Mouse (Mus musculus): ENCODE measurements at regions not wholly inside any gene's neighbourhood (a gene's known extent, or its start where the extent isn't known, plus 50 kb on each side); places are given as distances from the start of the nearest gene placed in this dataset.

DNA sequence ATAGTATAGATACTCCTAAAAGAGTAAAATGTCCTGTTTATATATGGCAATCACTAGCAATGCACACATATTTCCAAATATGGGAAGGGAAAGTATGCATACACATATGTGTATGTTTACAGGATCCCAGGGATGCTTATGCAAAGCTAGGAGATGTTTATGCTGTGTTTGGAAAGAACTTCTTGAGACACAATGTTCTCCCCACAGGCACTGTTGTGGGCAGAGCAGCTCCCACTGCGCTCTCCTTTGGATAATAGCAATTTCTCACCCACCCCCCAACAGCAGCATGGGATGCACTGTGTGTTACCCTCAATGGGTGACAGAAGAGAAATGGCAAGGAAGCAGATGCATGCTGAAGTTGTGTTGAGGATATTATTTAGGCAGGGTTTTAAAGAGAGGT is 491.7 kb upstream of the Pkn2 start:
- DNase-seq (no peak), ATAC-seq (ENCODE audit: low FRiP score, low TSS enrichment) (no peak)
- WGBS = 93% methylated on average over 1 of the region's 1 CpGs

DNA sequence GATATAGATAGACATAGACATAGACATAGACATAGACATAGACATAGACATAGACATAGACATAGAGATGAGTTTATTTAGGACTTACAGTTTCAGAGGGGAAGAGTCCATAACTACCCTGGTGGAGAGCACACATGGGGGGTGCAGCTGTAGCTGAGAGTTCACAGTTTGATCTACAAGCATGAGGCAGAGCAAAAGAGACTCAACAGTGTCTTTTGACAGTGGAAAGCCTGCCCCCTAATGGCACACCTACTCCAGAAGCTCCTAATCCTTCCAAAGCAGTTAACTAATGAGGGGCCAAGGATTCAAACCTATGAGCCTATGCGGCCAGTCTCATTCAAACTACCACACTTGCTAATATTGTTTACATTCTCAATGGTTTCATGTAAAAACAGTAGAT is 487.2 kb upstream of the Pkn2 start:
- 98% methylated on average over 1 of the region's 1 CpGs for WGBS
- no peak for DNase-seq

More for the DNA sequence above, 491.7 kb upstream of the Pkn2 start:
- no peaks in the 10 kb centered on the region for H3K4me1 ChIP-seq (ENCODE audit: control insufficient read depth, insufficient read depth, low read length)
- no peaks in the 10 kb centered on the region for H3K9me3 ChIP-seq (ENCODE audit: control insufficient read depth, low read length)
- H3K4me3 ChIP-seq (replicated peaks; ENCODE audit: low read depth, low read length) = no peak overlapping the region
- no peak overlapping the region for H3K4me2 ChIP-seq (ENCODE audit: low read length)
- H3K36me3 ChIP-seq (ENCODE audit: control insufficient read depth, insufficient read depth, low read length) = no peaks in the 10 kb centered on the region
- H3K9ac ChIP-seq (replicated peaks; ENCODE audit: low read length) = no peak overlapping the region
- H3K27me3 ChIP-seq (ENCODE audit: control insufficient read depth, insufficient read depth, low read length) = no peaks in the 10 kb centered on the region
- no peak overlapping the region for H3K27ac ChIP-seq (replicated peaks; ENCODE audit: low read depth, low read length)

DNA sequence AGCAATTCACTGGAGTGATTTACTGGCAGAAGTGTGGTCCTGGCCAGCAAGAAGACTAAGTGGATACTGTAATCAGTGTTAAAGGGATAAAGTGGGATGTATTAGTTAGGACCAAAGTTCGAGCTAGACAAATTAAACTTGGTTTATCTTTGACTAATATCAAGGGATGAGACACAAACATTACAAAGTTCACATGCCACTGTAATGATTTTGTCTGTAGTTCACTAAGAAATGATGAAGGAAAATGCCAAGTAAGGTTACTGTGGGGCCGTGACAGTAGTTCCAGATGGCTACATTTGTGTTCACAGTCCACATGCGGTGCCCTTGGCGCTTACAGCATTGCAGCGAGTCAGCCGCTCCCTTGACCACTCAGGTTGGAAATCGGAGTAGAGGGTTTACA is 458.2 kb upstream of the Pkn2 start:
- H3K4me2 ChIP-seq (ENCODE audit: low read length) = no peak overlapping the region
- H3K27me3 ChIP-seq (ENCODE audit: control insufficient read depth, insufficient read depth, low read length) = no peaks in the 10 kb centered on the region
- H3K4me1 ChIP-seq (ENCODE audit: control insufficient read depth, insufficient read depth, low read length) = no peaks in the 10 kb centered on the region
- no peak overlapping the region for H3K9ac ChIP-seq (replicated peaks; ENCODE audit: low read length)
- DNase-seq = no peak
- no peak overlapping the region for H3K27ac ChIP-seq (replicated peaks; ENCODE audit: low read depth, low read length)
- no peak overlapping the region for H3K4me3 ChIP-seq (replicated peaks; ENCODE audit: low read depth, low read length)
- H3K36me3 ChIP-seq (ENCODE audit: control insufficient read depth, insufficient read depth, low read length) = no peaks in the 10 kb centered on the region
- WGBS = 95% methylated on average over 7 of the region's 7 CpGs
- H3K9me3 ChIP-seq (ENCODE audit: control insufficient read depth, low read length) = no peaks in the 10 kb centered on the region
- no peak for ATAC-seq (ENCODE audit: low FRiP score, low TSS enrichment)

More for the DNA sequence above, 487.2 kb upstream of the Pkn2 start:
- H3K9me3 ChIP-seq (ENCODE audit: control insufficient read depth, low read length) = peaks cover 3% of the 10 kb centered on the region; the same call in 1 of the 2 replicates
- H3K4me1 ChIP-seq (ENCODE audit: control insufficient read depth, insufficient read depth, low read length) = no peaks in the 10 kb centered on the region
- no peak overlapping the region for H3K27ac ChIP-seq (replicated peaks; ENCODE audit: low read depth, low read length)
- H3K4me3 ChIP-seq (replicated peaks; ENCODE audit: low read depth, low read length) = no peak overlapping the region
- H3K4me2 ChIP-seq (ENCODE audit: low read length) = no peak overlapping the region
- no peaks in the 10 kb centered on the region for H3K27me3 ChIP-seq (ENCODE audit: control insufficient read depth, insufficient read depth, low read length)
- no peak for ATAC-seq (ENCODE audit: low FRiP score, low TSS enrichment)
- no peak overlapping the region for H3K9ac ChIP-seq (replicated peaks; ENCODE audit: low read length)
- H3K36me3 ChIP-seq (ENCODE audit: control insufficient read depth, insufficient read depth, low read length) = no peaks in the 10 kb centered on the region

DNA sequence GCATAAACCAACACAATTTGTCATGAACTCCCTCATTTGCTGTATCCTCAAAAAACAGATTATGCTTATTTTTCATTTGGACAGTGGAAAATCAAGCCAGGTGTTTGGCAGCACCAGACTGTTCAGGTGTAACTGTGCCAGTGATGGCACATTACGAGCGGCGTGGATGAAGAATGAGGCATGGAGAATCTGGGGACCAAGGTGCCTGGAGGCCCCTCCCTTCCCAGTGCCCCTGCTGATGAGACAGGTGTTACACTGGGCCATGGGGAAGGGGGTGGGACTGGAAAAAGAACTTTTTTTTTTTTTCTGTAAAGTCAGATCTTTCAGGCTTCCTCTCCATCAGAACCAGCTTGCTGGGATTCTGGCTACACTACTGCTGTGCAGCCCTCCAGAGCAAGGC is 451.5 kb upstream of the Pkn2 start:
- Histone ChIP-seq H3K27me3 (ENCODE audit: control insufficient read depth, insufficient read depth, low read length) (no peaks in the 10 kb centered on the region), H3K9ac (replicated peaks; ENCODE audit: low read length) (no peak overlapping the region), H3K27ac (replicated peaks; ENCODE audit: low read depth, low read length) (no peak overlapping the region), H3K4me2 (ENCODE audit: low read length) (no peak overlapping the region), H3K4me3 (replicated peaks; ENCODE audit: low read depth, low read length) (no peak overlapping the region), H3K36me3 (ENCODE audit: control insufficient read depth, insufficient read depth, low read length) (no peaks in the 10 kb centered on the region), H3K4me1 (ENCODE audit: control insufficient read depth, insufficient read depth, low read length) (no peaks in the 10 kb centered on the region), H3K9me3 (ENCODE audit: control insufficient read depth, low read length) (no peaks in the 10 kb centered on the region)
- DNase-seq (no peak), ATAC-seq (ENCODE audit: low FRiP score, low TSS enrichment) (no peak)
- 90% methylated on average over 3 of the region's 3 CpGs for WGBS

DNA sequence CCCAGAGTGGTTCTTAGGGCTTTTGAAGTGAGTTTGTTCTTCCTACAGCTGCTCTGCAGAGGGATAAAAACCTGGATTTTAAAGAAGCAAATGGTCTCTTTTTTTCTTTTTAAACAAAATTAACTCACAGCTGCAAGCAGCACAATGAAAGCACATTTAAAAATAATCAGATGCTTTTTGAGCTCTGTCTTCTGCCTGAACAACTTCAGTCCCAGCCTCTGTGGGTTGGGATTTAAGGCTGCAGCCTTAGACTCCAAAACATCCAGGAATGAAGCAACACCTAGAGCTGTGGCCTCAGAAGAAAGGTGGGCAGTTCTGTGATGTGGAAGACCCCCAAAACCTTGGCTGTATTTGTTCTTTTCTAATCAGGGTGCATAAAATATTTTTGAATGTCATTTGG is 446.7 kb upstream of the Pkn2 start:
- Histone ChIP-seq H3K27ac (replicated peaks; ENCODE audit: low read depth, low read length) (no peak overlapping the region), H3K4me1 (ENCODE audit: control insufficient read depth, insufficient read depth, low read length) (no peaks in the 10 kb centered on the region), H3K4me3 (replicated peaks; ENCODE audit: low read depth, low read length) (no peak overlapping the region), H3K9me3 (ENCODE audit: control insufficient read depth, low read length) (no peaks in the 10 kb centered on the region), H3K36me3 (ENCODE audit: control insufficient read depth, insufficient read depth, low read length) (no peaks in the 10 kb centered on the region), H3K27me3 (ENCODE audit: control insufficient read depth, insufficient read depth, low read length) (no peaks in the 10 kb centered on the region), H3K9ac (replicated peaks; ENCODE audit: low read length) (no peak overlapping the region), H3K4me2 (ENCODE audit: low read length) (no peak overlapping the region)
- ATAC-seq (ENCODE audit: low FRiP score, low TSS enrichment) (no peak), DNase-seq (no peak)

DNA sequence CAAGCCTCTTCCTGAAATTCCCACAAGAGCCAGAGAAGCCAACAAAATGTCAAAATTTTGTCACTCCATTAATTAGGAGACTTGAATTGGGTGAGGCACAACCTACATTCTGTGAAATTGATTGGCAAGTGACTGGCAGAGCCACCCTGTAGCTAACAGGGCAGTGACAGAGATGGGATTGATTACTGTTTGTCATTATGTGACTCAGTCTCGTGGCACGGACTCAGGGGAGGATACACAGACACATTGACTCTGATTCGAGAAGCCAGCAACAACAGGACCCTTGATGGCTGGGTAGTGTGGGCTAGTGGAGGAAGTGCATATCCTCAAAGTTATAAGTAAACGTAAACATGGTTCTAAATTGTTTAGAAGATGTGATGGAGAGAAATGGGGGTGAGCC is 445.8 kb upstream of the Pkn2 start:
- no peak for ATAC-seq (ENCODE audit: low FRiP score, low TSS enrichment)

DNA sequence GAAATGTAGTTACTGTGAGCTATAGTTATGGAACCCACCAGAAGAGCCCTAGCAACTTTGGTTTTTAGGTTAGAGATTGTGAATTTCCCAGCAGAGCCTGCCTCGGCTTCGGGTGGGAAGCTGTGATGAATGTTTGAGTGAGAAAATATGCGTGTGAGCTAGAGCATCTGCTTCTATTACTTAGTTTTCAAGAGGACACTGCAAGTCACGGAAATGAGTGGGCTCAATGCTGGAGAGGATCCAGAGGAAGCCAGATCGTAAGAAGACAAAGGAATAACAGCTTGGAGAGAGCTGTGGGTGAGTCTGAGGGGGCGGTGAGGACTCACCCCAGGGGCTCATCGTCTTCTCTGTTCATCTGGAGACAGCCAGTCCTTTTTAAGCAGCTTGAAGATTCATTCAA is 434.7 kb upstream of the Pkn2 start:
- no peaks in the 10 kb centered on the region for H3K9me3 ChIP-seq (ENCODE audit: control insufficient read depth, low read length)
- ATAC-seq (ENCODE audit: low FRiP score, low TSS enrichment) = no peak
- H3K4me2 ChIP-seq (ENCODE audit: low read length) = no peak overlapping the region
- no peaks in the 10 kb centered on the region for H3K4me1 ChIP-seq (ENCODE audit: control insufficient read depth, insufficient read depth, low read length)
- no peaks in the 10 kb centered on the region for H3K27me3 ChIP-seq (ENCODE audit: control insufficient read depth, insufficient read depth, low read length)
- WGBS = 71% methylated on average over 7 of the region's 7 CpGs
- H3K9ac ChIP-seq (replicated peaks; ENCODE audit: low read length) = no peak overlapping the region
- H3K4me3 ChIP-seq (replicated peaks; ENCODE audit: low read depth, low read length) = no peak overlapping the region
- no peak for DNase-seq
- H3K27ac ChIP-seq (replicated peaks; ENCODE audit: low read depth, low read length) = no peak overlapping the region
- H3K36me3 ChIP-seq (ENCODE audit: control insufficient read depth, insufficient read depth, low read length) = no peaks in the 10 kb centered on the region

More for the DNA sequence above, 445.8 kb upstream of the Pkn2 start:
- H3K4me3 ChIP-seq (replicated peaks; ENCODE audit: low read depth, low read length) = no peak overlapping the region
- H3K4me1 ChIP-seq (ENCODE audit: control insufficient read depth, insufficient read depth, low read length) = no peaks in the 10 kb centered on the region
- H3K27ac ChIP-seq (replicated peaks; ENCODE audit: low read depth, low read length) = no peak overlapping the region
- no peaks in the 10 kb centered on the region for H3K27me3 ChIP-seq (ENCODE audit: control insufficient read depth, insufficient read depth, low read length)
- H3K4me2 ChIP-seq (ENCODE audit: low read length) = no peak overlapping the region
- WGBS = 80% methylated on average over 4 of the region's 4 CpGs
- no peaks in the 10 kb centered on the region for H3K9me3 ChIP-seq (ENCODE audit: control insufficient read depth, low read length)
- no peak overlapping the region for H3K9ac ChIP-seq (replicated peaks; ENCODE audit: low read length)
- DNase-seq = no peak
- H3K36me3 ChIP-seq (ENCODE audit: control insufficient read depth, insufficient read depth, low read length) = no peaks in the 10 kb centered on the region

DNA sequence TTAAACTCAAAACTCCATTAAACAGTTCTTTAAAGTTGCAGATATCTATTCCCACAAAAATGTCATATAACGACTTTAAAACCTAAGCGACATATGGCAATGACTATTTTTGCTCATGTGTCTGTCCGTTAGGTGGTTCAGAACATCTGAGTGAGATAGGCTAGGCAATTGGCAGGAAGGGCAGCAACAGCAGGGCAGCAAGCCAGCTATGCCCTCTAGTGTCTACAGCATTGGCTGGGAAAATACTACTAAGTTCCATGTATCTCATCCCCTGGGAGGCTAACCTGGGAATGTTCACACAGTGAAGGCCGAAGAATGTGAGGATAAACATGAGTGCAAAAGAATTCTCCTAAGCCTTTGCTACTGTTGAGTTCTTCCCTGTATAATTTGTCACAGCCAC is 410.0 kb upstream of the Pkn2 start:
- no peaks in the 10 kb centered on the region for H3K4me1 ChIP-seq (ENCODE audit: control insufficient read depth, insufficient read depth, low read length)
- no peak for ATAC-seq (ENCODE audit: low FRiP score, low TSS enrichment)
- H3K9ac ChIP-seq (replicated peaks; ENCODE audit: low read length) = no peak overlapping the region
- H3K9me3 ChIP-seq (ENCODE audit: control insufficient read depth, low read length) = no peaks in the 10 kb centered on the region
- DNase-seq = no peak
- no peak overlapping the region for H3K27ac ChIP-seq (replicated peaks; ENCODE audit: low read depth, low read length)
- H3K36me3 ChIP-seq (ENCODE audit: control insufficient read depth, insufficient read depth, low read length) = no peaks in the 10 kb centered on the region
- no peak overlapping the region for H3K4me3 ChIP-seq (replicated peaks; ENCODE audit: low read depth, low read length)
- H3K27me3 ChIP-seq (ENCODE audit: control insufficient read depth, insufficient read depth, low read length) = no peaks in the 10 kb centered on the region
- 91% methylated on average over 4 of the region's 4 CpGs for WGBS
- H3K4me2 ChIP-seq (ENCODE audit: low read length) = no peak overlapping the region

DNA sequence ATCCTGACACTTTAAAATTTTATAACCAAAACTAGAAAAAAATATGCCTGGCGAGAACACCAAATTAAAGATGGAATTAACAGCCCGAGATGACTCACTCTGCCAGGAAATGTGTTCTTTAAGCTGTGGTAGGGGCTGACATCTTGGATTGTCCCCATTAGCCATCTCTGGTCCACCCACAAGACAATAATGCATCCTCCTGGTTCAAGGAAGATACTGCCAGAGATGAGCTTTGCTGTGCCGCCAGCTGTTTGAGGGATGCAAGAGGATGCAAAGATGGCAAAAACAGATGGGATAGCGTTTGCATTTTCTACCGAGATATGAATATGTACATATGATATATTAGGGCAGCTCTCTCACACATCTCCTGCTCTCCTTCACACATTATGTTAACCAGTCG is 382.3 kb upstream of the Pkn2 start:
- Histone ChIP-seq H3K4me1 (ENCODE audit: control insufficient read depth, insufficient read depth, low read length) (no peaks in the 10 kb centered on the region), H3K27me3 (ENCODE audit: control insufficient read depth, insufficient read depth, low read length) (no peaks in the 10 kb centered on the region), H3K27ac (replicated peaks; ENCODE audit: low read depth, low read length) (no peak overlapping the region), H3K9me3 (ENCODE audit: control insufficient read depth, low read length) (no peaks in the 10 kb centered on the region), H3K4me2 (ENCODE audit: low read length) (no peak overlapping the region), H3K36me3 (ENCODE audit: control insufficient read depth, insufficient read depth, low read length) (no peaks in the 10 kb centered on the region), H3K4me3 (replicated peaks; ENCODE audit: low read depth, low read length) (no peak overlapping the region), H3K9ac (replicated peaks; ENCODE audit: low read length) (no peak overlapping the region)
- DNase-seq = no peak
- ATAC-seq (ENCODE audit: low FRiP score, low TSS enrichment) = no peak
- 93% methylated on average over 6 of the region's 6 CpGs for WGBS

Data from midbrain, embryonic 14.5 days (tissue).